Mouse (Mus musculus) T-cell, adult 2 months (primary cell): ENCODE measurements around the gene Ranbp1.
"Not testable (repeated sequence)": the region's sequence is repeated elsewhere in the genome, so short reads cannot be mapped to it uniquely, and the experiment has no call there.

Experiments
- DNase-seq: peaks from one replicate; pipeline ENCODE4 v3.0.0; 2022; ENCODE audit warnings: low spot score

Gene Ranbp1

GRCm38 (mm10) chr16:18202061-18202460 lies 46.5 kb downstream of the Ranbp1 start:
- no peak for DNase-seq

GRCm38 (mm10) chr16:18201620-18202019 lies 46.9 kb downstream of the Ranbp1 start:
- DNase-seq, result no peak

GRCm38 (mm10) chr16:18200062-18200461 lies 48.5 kb downstream of the Ranbp1 start:
- DNase-seq, result no peak

- DNase-seq, result no peak
Measured at GRCm38 (mm10) chr16:18198365-18199098, 50.0 kb downstream of the Ranbp1 start.

- DNase-seq, result no peak
Measured at GRCm38 (mm10) chr16:18197881-18198280, 50.7 kb downstream of the Ranbp1 start.

GRCm38 (mm10) chr16:18195561-18195960 lies 53.0 kb downstream of the Ranbp1 start:
- DNase-seq, result not testable (repeated sequence)

- no peak for DNase-seq
Measured at GRCm38 (mm10) chr16:18195068-18195467, 53.5 kb downstream of the Ranbp1 start.

- DNase-seq, result no peak
Measured at GRCm38 (mm10) chr16:18194208-18194985, 54.1 kb downstream of the Ranbp1 start.

- DNase-seq, result no peak
Measured at GRCm38 (mm10) chr16:18191006-18191405, 57.5 kb downstream of the Ranbp1 start.
